Mouse (Mus musculus): ENCODE results near the gene Smap1.

DNA sequence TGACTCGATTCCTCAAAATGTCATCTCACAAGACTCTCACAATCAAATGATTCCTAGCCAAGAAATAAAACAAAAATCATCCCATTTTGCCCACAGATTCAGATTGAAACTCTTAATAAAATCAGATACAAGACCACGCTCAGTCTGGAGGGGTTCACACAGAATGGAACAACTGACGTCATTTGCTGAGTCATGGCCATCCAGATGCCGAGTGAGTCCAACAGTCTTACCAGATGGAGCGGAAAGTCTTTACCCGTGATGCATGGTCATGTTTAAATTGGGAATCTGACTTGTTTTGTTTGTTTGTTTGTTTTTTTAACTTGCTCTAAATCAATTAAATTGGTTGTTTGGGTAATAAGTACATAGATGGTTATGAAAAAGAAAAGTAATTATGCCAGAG is 7.3 kb upstream of the Smap1 start:
- TF ChIP-seq EP300 (optimal IDR thresholded peaks at IDR 0.05): no peak
- no peak for TF ChIP-seq CTCF (IDR thresholded peaks at IDR 0.05; ENCODE audit: low read depth)

All from stomach, postnatal 0 days (tissue).